Mouse (Mus musculus) c-Kit-positive CD71-negative TER-119-negative erythroid progenitor cells, embryonic 14.5 days (primary cell): ENCODE data around the gene Olfr61.
"Not testable (repeated sequence)": the region's sequence is repeated elsewhere in the genome, so short reads cannot be mapped to it uniquely, and the experiment has no call there.

Source experiments
- DNase-seq: peaks from one replicate; pipeline ENCODE4 v3.0.0-alpha.2; 2013; ENCODE audit warnings: low read depth

Gene Olfr61

GRCm38 (mm10) chr7:140628670-140629069 lies at the start of gene Olfr61:
Gene Olfr61, plus strand, starts transcription at chr7:140628970.
- DNase-seq = not testable (repeated sequence)

- not testable (repeated sequence) for DNase-seq
These were observed 27.8 kb upstream of the Olfr61 start, which contains the start of gene Olfr46 for GRCm38 (mm10) chr7:140600969-140601368. Gene Olfr46, plus strand, starts transcription at chr7:140601269.

GRCm38 (mm10) chr7:140630559-140630958 lies 1.8 kb downstream of the Olfr61 start:
- DNase-seq = no peak

DNA sequence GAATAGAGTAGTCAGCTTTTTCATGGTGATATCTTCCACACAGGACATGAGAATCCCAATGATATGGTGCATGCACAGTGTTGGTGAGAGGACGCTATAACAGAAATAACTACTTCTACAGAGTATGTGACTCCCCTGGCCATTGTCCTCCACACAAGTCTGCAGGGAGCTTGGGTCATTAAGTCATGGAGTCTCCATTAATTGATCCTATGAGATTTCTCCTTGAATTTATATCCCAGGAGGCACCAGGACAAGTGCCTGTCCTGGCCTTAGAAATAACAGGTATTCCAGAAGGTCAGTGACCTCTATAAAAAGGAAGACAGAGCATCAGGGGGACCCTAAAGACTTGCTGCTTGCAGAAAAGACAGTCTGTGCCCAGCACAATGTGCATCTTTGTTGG lies 17.4 kb downstream of the Olfr61 start, which contains the start of gene Olfr53:
Gene Olfr53 (plus strand): TSS at position 301 of the 400 bp plus-strand sequence.
- DNase-seq = no peak

DNA sequence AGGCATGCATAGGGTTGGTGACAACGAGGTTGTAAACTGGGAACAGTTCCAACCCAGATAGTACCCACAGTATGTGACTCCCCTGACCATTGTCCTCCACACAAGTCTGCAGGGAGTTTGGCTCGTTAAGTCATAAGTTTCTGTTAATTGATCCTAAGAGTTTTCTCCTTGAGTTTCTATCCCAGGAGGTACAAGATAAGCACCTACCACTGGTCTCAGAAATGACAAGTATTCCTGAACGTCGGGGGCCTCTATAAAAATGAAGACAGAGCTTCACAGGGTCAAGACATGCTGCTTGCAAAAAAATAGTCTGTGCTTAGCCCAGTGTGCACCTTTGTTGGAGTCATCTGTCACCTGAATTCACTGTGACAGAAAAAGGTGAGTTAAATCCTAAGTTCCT lies 30.9 kb downstream of the Olfr61 start, which contains the start of gene Olfr539:
Gene Olfr539 (plus strand): TSS at position 301 of the 400 bp plus-strand sequence.
- DNase-seq = no peak

- DNase-seq = not testable (repeated sequence)
These were observed 41.9 kb downstream of the Olfr61 start for GRCm38 (mm10) chr7:140670693-140671092.

- no peak for DNase-seq
These were observed 47.1 kb downstream of the Olfr61 start for GRCm38 (mm10) chr7:140675863-140676262.

- DNase-seq = not testable (repeated sequence)
These were observed 50.8 kb downstream of the Olfr61 start for GRCm38 (mm10) chr7:140679591-140679990.

DNA sequence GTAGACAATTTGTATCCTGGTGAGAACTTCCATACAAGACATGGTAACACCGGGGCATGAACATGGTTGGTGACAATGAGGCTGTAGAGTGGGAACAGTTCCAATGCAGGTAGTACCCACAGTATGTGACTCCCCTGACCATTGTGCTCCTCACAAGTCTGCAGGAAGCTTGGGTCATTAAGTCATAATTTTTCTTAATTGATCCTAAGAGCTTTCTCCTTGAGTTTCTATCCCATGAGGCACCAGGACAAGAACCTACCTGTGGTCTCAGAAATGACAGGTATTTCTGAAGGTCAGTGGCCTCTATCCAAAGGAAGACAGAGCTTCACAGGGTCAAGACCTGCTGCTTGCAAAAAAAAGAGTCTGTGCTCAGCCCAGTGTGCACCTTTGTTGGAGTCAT lies 52.9 kb downstream of the Olfr61 start, which contains the start of gene Olfr45:
Gene Olfr45 (plus strand): TSS at position 301 of the 400 bp plus-strand sequence.
- DNase-seq = no peak
